Mouse (Mus musculus): Measurements from ENCODE around the gene Fxyd1. TPM values are rescaled to one million over a fixed set of nuclear protein-coding genes. Genes with fewer than 3 reads are reported as not detected.

The Fxyd1 gene
- polyA plus RNA-seq, 1 experiment from 2014 or later = 31.1 TPM

DNA sequence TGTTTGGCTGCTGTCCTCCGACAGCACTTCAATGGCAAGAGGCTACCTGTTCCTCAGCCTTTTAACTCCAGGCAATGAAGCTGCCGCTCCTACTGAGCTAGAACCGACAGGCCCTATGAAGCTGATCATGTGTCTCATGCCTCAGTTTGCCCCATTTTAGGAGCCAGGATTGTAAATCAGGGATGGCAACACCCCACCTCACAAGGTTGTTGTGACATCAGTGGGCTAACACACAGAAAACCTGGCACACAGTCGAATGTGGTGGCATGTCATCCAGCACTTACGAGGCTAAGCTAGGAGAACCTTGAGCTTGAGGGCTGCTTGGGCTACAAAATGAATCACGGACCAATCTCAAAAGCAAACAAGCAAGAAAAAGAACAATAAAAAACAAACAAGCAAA lies 1.2 kb upstream of the Fxyd1 start:
- no peak overlapping the region for H3K9ac ChIP-seq
- no peak for ATAC-seq (ENCODE audit: insufficient number of reproducible peaks, insufficient read depth, low FRiP score, low TSS enrichment)
- no peaks in the 10 kb centered on the region for H3K9me3 ChIP-seq
- H3K27ac ChIP-seq = no peak overlapping the region
- peaks cover 18% of the 10 kb centered on the region for H3K27me3 ChIP-seq
- no peak overlapping the region for H3K4me3 ChIP-seq
- H3K36me3 ChIP-seq = no peaks in the 10 kb centered on the region
- 86% methylated on average over 6 of the region's 6 CpGs for WGBS
- H3K4me2 ChIP-seq (replicated peaks) = no peak overlapping the region
- peaks cover 25% of the 10 kb centered on the region for H3K4me1 ChIP-seq

DNA sequence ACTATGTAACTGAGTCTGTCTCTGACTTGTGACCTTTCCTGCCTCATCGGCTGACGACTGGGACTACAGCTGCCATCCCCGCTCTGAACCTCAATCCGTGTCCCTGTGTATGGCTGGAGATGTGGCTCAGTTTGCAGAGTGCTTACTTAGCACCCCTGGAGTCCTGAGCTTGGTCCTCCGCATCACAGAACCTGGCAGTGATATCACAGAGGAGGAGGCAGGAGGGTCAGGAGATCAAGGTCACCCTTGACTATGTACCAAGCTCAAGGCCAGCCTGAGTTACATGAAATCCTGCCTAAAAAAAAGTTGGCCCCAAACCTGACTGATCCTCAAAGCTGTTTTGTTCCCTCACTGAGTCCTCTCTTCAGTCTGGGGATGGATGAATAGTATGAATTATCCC lies 731 bp upstream of the Fxyd1 start:
- ATAC-seq (ENCODE audit: insufficient number of reproducible peaks, insufficient read depth, low FRiP score, low TSS enrichment) = no peak
- Histone ChIP-seq H3K9me3 (no peaks in the 10 kb centered on the region), H3K4me3 (no peak overlapping the region), H3K9ac (no peak overlapping the region), H3K36me3 (no peaks in the 10 kb centered on the region), H3K27ac (no peak overlapping the region), H3K4me1 (peaks cover 29% of the 10 kb centered on the region), H3K27me3 (peaks cover 23% of the 10 kb centered on the region), H3K4me2 (replicated peaks) (no peak overlapping the region)
- 63% methylated on average over 5 of the region's 5 CpGs for WGBS

DNA sequence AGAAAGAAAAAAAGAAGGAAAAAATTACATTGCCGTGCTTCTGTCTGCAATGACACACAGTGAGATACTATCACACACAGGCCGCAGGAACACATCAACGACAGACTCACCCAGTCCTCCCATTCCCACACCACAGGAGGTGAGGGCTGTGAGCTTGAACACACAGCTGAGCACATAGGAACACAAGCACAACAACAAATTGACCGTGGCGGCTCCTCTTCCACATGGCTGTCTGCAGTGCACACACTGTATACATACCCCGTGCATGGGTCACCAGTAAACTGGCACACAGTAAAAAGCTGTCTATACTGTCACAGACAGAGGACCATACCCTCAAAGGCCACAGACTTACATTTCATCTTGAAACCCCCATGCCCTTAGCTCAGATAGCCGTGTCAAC lies 551 bp downstream of the Fxyd1 start:
- WGBS = 67% methylated on average over 7 of the region's 7 CpGs
- peaks cover 42% of the 10 kb centered on the region for H3K4me1 ChIP-seq

DNA sequence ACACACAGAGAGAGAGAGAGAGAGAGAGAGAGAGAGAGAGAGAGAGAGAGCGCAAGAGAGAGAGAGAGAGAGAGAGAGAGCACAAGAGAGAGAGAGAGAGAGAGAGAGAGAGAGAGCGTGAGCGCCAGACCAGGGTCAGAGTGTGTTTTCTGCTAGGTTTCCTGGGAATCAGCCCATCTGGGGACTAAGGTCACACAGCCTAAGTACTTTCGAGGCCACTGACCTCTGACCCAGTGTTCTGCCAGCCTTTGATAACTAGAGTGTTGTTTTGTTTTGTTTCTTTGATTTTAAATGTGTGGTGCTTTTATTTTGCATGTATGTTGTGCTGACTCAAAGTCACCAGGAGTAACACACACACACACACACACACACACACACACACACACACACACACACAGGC lies 1.1 kb downstream of the Fxyd1 start:
- no peaks in the 10 kb centered on the region for H3K9me3 ChIP-seq
- ATAC-seq (ENCODE audit: insufficient number of reproducible peaks, insufficient read depth, low FRiP score, low TSS enrichment) = no peak
- no peak overlapping the region for H3K27ac ChIP-seq
- H3K36me3 ChIP-seq = no peaks in the 10 kb centered on the region
- peak overlapping the region; percentile 38 for H3K4me2 ChIP-seq (replicated peaks)
- peaks cover 48% of the 10 kb centered on the region for H3K4me1 ChIP-seq
- WGBS = 0% methylated on average over 1 of the region's 4 CpGs
- H3K4me3 ChIP-seq = no peak overlapping the region
- peaks cover 42% of the 10 kb centered on the region for H3K27me3 ChIP-seq
- H3K9ac ChIP-seq = no peak overlapping the region

More for the DNA sequence above, 551 bp downstream of the Fxyd1 start:
- no peak overlapping the region for H3K4me2 ChIP-seq (replicated peaks)
- no peak overlapping the region for H3K9ac ChIP-seq
- no peak for ATAC-seq (ENCODE audit: insufficient number of reproducible peaks, insufficient read depth, low FRiP score, low TSS enrichment)
- peaks cover 36% of the 10 kb centered on the region for H3K27me3 ChIP-seq
- no peak overlapping the region for H3K4me3 ChIP-seq
- no peak overlapping the region for H3K27ac ChIP-seq
- H3K36me3 ChIP-seq = no peaks in the 10 kb centered on the region
- no peaks in the 10 kb centered on the region for H3K9me3 ChIP-seq

DNA sequence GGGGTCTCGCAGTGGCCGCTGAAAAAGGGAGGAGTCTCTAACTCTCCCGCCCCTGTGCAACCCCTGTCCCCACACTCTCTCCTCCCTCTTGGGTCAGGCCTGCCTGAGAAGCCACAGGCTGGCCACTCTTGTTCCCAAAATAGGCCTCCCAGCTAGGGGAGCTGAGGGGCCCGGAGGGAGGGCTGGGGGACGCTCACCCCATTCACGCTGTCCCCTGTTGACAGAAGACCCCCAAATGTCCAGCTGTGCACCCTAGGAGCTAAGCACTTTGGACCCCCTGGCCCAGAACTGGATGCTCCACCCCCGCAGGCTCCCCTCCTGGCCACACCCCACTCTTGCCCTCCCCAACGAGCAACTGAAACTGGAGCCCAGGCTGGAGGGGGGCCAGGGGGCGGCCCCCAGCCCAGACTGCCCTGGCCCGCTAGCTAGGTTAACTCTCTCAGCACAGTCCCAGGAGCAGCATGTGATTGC lies 1.6 kb downstream of the Fxyd1 start:
- Histone ChIP-seq H3K27ac (peak overlapping the region; percentile 25), H3K4me2 (replicated peaks) (peak overlapping the region; percentile 38), H3K4me3 (peak overlapping the region; percentile 11), H3K9ac (no peak overlapping the region), H3K4me1 (peaks cover 53% of the 10 kb centered on the region), H3K36me3 (no peaks in the 10 kb centered on the region), H3K9me3 (no peaks in the 10 kb centered on the region), H3K27me3 (peaks cover 47% of the 10 kb centered on the region)
- WGBS = 3% methylated on average over 10 of the region's 10 CpGs
- peak; percentile 59 for ATAC-seq (ENCODE audit: insufficient number of reproducible peaks, insufficient read depth, low FRiP score, low TSS enrichment)

DNA sequence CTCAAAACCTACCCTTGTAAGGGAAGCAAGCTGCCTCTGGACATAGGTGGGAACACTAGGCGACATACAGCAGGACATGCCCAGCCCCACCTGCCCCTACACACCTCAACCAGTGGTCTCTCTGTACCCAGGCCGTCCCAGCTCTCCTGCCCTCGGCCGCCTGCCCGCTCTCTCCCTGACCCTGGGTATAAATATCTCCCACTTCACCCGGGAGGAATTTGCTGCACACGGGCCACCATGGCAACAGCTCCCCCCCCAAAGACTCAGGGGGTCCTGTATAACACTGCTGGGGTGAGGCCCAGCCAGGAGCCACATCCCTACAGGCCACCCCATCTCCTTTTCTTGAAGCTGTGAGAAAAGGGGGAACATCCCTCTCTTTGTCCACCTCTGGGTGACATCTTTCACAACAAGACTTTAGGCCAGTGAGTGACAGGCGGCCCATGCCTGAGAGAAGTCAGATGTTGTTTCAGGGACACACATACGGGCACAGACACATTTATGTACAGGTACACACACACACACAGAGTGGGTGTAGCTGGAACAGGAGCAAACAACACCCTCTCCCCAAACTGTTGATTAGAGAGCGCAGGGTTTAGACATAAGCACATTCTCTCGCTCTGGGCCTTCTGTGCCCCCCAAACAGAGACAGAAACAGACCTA lies 2.2 kb downstream of the Fxyd1 start:
- Histone ChIP-seq H3K36me3 (no peaks in the 10 kb centered on the region), H3K9me3 (no peaks in the 10 kb centered on the region), H3K4me2 (replicated peaks) (peak overlapping the region; percentile 38), H3K4me1 (peaks cover 59% of the 10 kb centered on the region), H3K4me3 (peak overlapping the region; percentile 11), H3K27me3 (peaks cover 53% of the 10 kb centered on the region), H3K27ac (peak overlapping the region; percentile 25; the same call in 1 of the 2 replicates), H3K9ac (no peak overlapping the region; the same call in 1 of the 2 replicates)
- ATAC-seq (ENCODE audit: insufficient number of reproducible peaks, insufficient read depth, low FRiP score, low TSS enrichment) = 0 out of 2 replicates have a peak, but pooled peaks have one; percentile 1
- 39% methylated on average over 11 of the region's 11 CpGs for WGBS

DNA sequence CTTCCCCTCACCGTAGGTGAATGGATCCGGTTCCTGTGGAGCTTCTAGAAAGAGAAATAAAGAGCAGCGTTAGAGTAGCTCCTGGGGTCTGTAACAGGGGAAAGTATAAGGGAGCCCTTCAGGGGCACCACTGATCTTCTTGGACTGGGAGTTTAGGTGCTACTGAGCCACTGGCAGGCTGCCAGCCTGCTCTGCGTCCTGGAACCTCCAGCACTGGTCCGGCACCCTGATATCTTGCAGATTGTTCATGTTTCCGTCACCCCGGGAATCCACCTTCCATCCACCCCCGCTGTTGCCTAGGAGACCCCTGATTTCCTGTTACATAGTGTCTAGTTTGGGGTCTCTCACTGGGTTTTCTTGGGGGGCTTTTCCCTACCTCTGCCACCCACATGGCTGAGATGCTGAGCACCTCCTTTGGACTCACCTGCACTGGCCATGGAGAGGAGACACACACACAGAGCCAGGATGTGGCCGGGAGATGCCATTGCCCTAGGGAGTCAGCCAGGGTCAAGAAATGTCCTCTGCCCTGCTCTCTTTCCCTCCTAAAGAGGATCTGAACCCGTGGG lies 3.0 kb downstream of the Fxyd1 start:
- Histone ChIP-seq H3K9me3 (no peaks in the 10 kb centered on the region), H3K4me3 (no peak overlapping the region), H3K9ac (no peak overlapping the region), H3K36me3 (no peaks in the 10 kb centered on the region), H3K4me2 (replicated peaks) (no peak overlapping the region), H3K4me1 (peaks cover 66% of the 10 kb centered on the region), H3K27me3 (peaks cover 60% of the 10 kb centered on the region), H3K27ac (no peak overlapping the region)
- no peak for ATAC-seq (ENCODE audit: insufficient number of reproducible peaks, insufficient read depth, low FRiP score, low TSS enrichment)
- WGBS = 28% methylated on average over 10 of the region's 10 CpGs

DNA sequence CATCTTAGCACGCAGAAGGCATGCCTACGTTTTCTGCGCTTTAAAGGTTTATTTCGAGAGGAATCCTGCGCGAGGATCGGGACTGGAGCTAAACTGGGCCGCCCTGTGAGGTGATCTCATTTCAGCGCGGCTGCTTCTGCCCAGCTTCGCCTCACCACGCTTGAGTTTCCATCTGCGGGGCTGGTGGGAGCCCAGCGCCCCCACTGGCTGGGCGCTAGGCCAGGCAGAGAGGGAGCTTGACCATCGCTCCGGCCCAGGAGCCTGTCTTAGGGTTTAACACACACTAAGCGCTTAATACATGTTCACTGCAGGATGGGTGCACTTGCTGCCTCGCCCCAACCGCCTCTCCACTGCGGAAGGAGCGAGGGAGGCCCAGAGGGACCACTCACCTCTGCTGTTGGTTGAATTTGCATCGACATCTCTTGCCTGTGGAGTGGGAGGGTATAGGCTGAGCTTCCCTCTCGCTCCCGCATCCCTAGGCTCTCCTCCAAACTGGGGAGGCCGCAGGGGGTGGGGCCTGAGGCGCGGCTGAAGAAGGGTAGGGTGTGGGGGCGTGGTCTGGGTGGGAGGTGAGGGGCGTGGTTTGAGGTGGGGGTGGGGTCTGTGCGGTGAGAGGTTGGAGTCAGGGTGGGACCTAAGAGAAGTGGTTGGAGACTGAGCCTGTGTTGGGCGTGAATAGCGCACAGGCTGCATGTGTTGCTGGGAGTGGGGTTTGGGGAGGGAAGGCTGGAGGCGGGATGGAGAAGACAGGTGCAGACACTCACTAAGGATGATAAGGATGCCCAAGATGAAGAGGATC lies 4.2 kb downstream of the Fxyd1 start:
- no peak; the same call in 1 of the 2 replicates for ATAC-seq (ENCODE audit: insufficient number of reproducible peaks, insufficient read depth, low FRiP score, low TSS enrichment)
- H3K36me3 ChIP-seq = no peaks in the 10 kb centered on the region
- WGBS = 1% methylated on average over 33 of the region's 34 CpGs
- H3K27ac ChIP-seq = no peak overlapping the region
- H3K27me3 ChIP-seq = peaks cover 60% of the 10 kb centered on the region
- no peaks in the 10 kb centered on the region for H3K9me3 ChIP-seq
- no peak overlapping the region for H3K9ac ChIP-seq
- peak overlapping the region; percentile 56 for H3K4me2 ChIP-seq (replicated peaks)
- peak overlapping the region; percentile 24 for H3K4me3 ChIP-seq
- H3K4me1 ChIP-seq = peaks cover 66% of the 10 kb centered on the region

DNA sequence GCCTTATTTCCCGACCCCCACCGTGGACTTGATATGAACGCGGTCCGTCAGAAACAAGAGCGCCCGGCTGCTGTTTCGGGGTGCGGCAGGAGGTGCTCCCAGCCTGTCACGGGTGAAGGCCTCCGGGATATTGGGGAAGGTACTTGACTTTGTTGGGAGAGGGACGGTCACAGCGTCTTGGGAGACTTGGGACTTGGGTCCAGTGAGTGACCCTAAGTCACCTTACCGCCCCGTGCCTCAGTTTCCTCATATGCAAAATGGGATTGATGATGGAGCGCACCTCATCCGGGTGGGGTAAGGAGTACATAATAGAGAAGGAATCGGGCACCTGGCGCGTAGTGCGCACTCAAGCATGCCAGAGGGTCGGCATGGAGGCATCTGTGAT lies 4.8 kb downstream of the Fxyd1 start:
- peaks cover 66% of the 10 kb centered on the region for H3K4me1 ChIP-seq
- H3K9ac ChIP-seq = no peak overlapping the region
- no peak for ATAC-seq (ENCODE audit: insufficient number of reproducible peaks, insufficient read depth, low FRiP score, low TSS enrichment)

DNA sequence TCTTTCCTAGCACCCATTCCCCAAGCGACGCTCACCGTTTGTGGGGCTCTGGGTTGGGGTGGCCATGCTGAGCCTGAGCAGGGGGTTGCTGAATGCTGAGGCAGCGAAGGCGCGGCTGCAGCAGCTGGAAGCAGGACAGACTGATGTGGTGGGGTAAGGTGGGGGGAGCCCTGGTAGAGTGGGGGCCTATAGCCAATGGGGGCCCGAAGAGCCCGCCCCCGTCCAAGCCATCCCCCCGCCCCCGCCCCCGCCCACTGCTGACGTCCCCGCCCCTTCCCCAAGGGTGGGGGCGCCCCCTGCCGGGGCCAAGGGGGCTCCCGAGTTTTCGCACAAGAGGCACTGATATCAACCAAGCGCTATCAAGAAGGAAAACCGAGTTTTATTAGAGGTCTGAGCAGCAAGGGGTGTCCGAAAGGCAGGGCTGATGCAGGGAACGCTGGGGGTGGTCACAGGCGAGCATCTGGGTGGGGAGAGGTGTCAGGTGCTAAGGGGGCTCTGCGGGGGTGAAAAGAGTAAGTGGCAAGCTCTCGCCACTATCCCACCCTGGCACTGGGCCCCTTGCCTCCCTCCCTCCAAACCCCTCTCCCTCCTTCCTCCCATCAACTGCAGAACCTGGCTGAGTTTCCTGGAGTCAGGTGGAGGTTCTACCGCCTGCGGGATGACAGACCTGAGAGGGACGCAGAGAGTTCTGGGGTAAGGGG lies 5.5 kb downstream of the Fxyd1 start, which contains the start of gene Fxyd7:
TSS of gene Fxyd7 (minus strand) at position 147 of the 701 bp plus-strand sequence.
- peaks cover 66% of the 10 kb centered on the region for H3K4me1 ChIP-seq
- H3K4me3 ChIP-seq = peak within 1 kb of the TSS; percentile 24
- ATAC-seq (ENCODE audit: insufficient number of reproducible peaks, insufficient read depth, low FRiP score, low TSS enrichment) = no peak
- H3K9ac ChIP-seq = no peak within 1 kb of the TSS
- no peaks in the 10 kb centered on the region for H3K9me3 ChIP-seq
- peak within 1 kb of the TSS; percentile 56 for H3K4me2 ChIP-seq (replicated peaks)
- H3K27ac ChIP-seq = no peak within 1 kb of the TSS
- 2% methylated on average over 24 of the region's 28 CpGs for WGBS
- H3K36me3 ChIP-seq = no peaks in the 10 kb centered on the region
- peaks cover 63% of the 10 kb centered on the region for H3K27me3 ChIP-seq

More for the DNA sequence above, 4.8 kb downstream of the Fxyd1 start:
- H3K9me3 ChIP-seq = no peaks in the 10 kb centered on the region
- H3K4me2 ChIP-seq (replicated peaks) = peak overlapping the region; percentile 56
- WGBS = 2% methylated on average over 22 of the region's 22 CpGs
- H3K36me3 ChIP-seq = no peaks in the 10 kb centered on the region
- H3K4me3 ChIP-seq = peak overlapping the region; percentile 24
- no peak overlapping the region for H3K27ac ChIP-seq
- H3K27me3 ChIP-seq = peaks cover 63% of the 10 kb centered on the region

DNA sequence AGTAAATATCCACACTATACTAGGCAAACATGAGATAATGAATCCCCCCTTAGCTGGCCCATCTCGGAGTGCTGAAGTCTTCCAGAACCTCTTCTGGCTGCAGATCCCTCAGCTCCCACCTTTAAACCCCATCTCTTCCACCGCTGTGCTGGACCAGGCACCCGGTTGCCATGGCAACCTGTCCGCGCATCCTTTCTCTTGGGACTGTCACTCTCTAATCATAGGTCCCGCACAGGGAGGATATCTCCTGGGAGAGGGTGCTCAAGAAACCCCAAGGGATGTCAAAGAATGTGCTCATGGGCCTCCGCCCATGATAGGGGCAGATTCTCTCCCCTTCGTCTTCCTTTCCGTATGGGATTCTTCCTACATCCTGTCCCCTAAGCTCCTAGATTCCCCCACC lies 6.1 kb downstream of the Fxyd1 start:
- Histone ChIP-seq H3K27ac (no peak overlapping the region), H3K9ac (no peak overlapping the region)

More for the DNA sequence above, 6.1 kb downstream of the Fxyd1 start:
- 3% methylated on average over 9 of the region's 9 CpGs for WGBS
- Histone ChIP-seq H3K27me3 (peaks cover 68% of the 10 kb centered on the region), H3K36me3 (no peaks in the 10 kb centered on the region), H3K4me2 (replicated peaks) (peak overlapping the region; percentile 56), H3K4me1 (peaks cover 66% of the 10 kb centered on the region), H3K4me3 (peak overlapping the region; percentile 24), H3K9me3 (no peaks in the 10 kb centered on the region)
- ATAC-seq (ENCODE audit: insufficient number of reproducible peaks, insufficient read depth, low FRiP score, low TSS enrichment) = no peak

Measured in embryonic facial prominence, embryonic 12.5 days (tissue).